Mouse (Mus musculus): ENCODE measurements at regions not wholly inside any gene's neighbourhood (a gene's known extent, or its start where the extent isn't known, plus 50 kb on each side); places are given as distances from the start of the nearest gene placed in this dataset.

DNA sequence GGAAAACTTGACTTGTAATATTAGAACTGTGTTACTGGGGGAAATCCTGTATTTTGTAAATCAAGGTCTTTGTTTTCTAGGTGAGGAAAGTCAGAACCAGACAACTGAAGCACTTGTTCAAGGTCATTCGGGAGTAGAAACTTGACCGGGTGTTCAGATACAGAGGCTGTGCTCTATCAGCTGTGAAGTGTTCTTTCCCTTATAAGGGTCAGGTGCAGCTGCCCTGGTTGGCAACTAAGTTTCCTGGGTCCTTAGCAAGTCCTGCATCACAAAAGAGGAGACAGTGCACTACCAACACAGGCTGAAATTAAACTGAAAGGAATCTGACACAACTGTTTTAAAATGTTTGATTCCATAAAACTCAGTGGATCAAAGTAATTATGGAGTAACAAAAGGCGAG is 406.6 kb downstream of the Nup35 start:
- H3K36me3 ChIP-seq (replicated peaks), result no peaks in the 10 kb centered on the region

More for the DNA sequence above, 406.6 kb downstream of the Nup35 start:
- H3K27me3 ChIP-seq (replicated peaks; ENCODE audit: low read depth, poor library complexity, severe bottlenecking), result no peaks in the 10 kb centered on the region
- no peak overlapping the region for H3K27ac ChIP-seq (replicated peaks)
- no peaks in the 10 kb centered on the region for H3K9me3 ChIP-seq
- no peak overlapping the region for H3K4me3 ChIP-seq
- WGBS, result 87% methylated on average over 3 of the region's 3 CpGs
- DNase-seq (ENCODE audit: low spot score), result no peak
- H3K4me1 ChIP-seq, result no peaks in the 10 kb centered on the region

Data from embryonic facial prominence, embryonic 10.5 days (tissue).